Mouse (Mus musculus): ENCODE data around the gene Gm5795.
"Not testable (repeated sequence)": the region's sequence is repeated elsewhere in the genome, so short reads cannot be mapped to it uniquely, and the experiment has no call there.

Gene Gm5795

GRCm38 (mm10) chr14:3187955-3188354 lies at the start of gene Gm5795:
Gm5795 (plus strand) TSS chr14:3188255.
- DNase-seq (ENCODE audit: low spot score in 2 of 2) = not testable (repeated sequence)

GRCm38 (mm10) chr14:3208272-3209152 lies 20.5 kb downstream of the Gm5795 start, which contains the start of gene D830030K20Rik:
D830030K20Rik (plus strand) TSS chr14:3208488.
- not testable (repeated sequence) for DNase-seq (ENCODE audit: low spot score in 2 of 2)

- DNase-seq (ENCODE audit: low spot score in 2 of 2) = not testable (repeated sequence)
These were observed 21.3 kb downstream of the Gm5795 start for GRCm38 (mm10) chr14:3209367-3209766.

Measured in spleen, postnatal 10 days (tissue).